Mouse (Mus musculus): ENCODE results near the gene Mrpl50.
A peak's percentile ranks its signal among the peaks of the same experiment; 100 is the strongest.
"Not testable (repeated sequence)": the region's sequence is repeated elsewhere in the genome, so short reads cannot be mapped to it uniquely, and the experiment has no call there.

Gene Mrpl50

DNA sequence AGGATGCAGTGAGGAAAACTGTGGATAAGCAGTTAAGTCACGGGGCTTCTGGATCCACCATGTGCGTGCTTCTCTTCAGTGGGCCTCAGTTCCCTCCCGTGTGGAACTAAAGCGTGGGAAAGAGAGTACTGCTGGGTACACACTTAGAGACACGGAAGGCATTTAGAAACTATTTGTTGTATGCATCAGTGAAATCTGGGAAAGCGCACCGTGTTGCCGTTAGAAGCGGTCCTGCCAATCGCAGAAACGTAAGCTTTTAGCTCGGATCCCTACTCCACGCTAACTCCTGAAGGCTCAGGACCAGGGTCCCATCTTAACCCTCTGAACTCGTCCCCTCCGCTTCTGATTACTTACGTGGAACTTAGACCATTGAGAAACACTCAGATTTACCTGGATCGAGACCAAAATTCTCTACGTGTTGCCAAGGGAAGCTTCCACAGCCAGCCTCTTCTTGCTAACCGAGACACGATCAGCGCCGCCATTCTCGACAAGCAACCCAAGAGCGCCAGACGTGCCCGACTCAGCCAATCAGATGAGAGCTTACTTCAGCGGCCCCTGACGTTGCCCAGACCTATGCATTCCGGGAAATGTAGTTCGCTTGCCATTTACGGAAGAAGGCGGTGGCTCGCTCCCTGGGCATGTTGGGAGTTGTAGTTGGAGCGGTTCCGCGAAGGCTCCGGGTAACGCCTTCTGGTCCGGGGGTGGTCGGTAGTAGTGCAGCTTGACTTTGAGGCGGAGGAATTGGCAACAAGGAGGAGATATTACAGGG lies at the start of gene Mrpl50, which contains the start of gene Zfp189:
Gene Mrpl50 (minus strand): TSS at position 522 of the 769 bp plus-strand sequence.
Gene Zfp189 (plus strand): TSS at position 605 of the 769 bp plus-strand sequence.
- DNase-seq: peak; percentile 96

DNA sequence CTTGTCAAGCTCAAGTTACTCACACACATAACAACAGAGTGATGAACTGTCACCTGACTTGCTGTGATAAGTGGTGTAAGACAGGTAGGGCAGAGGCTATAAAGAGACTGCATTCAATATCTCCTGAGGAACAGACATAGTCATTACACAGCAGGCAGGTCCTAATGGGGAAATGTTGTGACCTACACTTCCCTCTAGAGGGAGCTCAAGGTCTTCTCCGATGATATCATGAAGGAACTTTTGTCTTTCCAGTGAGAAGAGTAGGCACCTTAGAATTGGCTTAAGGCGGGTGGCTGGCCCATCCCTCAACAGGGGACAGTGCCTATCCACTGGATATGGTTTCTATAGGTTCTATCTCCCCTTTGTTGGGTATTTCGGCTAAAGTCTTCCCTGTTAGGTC lies 46.7 kb upstream of the Mrpl50 start:
- peak; percentile 84 for DNase-seq

DNA sequence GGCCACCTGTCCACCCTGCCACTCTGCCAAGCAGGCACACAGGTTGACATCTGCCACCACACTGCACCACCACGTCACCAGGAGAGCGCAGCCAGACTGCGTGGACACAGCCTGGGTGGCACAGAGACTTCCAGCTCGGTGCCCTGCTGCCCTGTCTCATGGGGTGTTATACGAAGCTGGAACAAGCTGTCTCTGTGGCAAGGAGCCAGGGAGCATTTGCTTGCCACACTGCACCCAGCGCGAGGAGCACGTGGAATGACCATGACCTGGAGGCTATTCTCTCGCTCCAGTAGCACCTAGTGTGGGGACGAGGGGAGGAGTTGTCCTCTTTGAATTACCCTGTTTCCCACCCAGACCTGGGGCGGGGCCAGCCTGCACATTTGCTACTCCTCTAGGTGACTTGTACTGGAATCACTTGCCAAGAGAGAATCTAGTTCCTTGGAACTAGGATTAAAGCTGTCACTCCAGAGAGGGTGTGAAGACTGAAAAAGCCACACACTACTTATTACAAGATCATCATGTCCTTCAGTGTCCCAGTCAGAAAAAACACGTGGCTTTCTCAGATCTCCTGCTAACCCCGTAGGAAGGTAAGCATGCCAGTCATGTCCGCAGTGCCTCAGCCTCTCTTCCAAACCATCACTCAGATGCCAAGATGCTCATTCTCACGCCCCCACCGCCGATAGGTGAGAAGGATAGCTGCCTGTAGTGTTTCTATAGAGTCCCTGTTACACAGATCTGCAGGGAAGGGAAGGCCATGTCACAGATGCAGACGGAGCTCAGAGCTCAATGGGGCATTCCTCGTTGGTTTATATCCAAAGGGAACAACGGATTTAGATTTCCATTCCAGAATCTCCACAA lies 39.3 kb upstream of the Mrpl50 start:
- peak; percentile 94 for DNase-seq

DNA sequence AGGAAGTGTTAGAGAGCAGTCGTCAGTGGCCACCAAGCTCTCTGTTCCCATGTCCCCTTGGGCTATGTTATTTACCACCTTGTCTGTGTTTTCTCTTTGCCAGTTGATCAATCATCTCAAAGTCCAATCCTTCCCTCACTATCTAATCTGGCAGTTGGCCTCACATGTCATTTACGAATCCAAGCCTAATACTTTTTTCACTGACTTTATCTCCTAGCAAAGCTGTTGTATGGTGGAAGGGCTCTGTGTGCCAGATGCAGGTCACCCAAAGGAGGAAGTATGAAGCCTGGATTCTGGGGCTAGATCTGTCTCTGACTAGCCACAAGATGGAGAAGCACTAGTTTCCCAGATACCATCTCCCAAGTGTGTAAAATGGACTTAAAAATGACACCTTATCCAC lies 37.3 kb upstream of the Mrpl50 start:
- DNase-seq: no peak

DNA sequence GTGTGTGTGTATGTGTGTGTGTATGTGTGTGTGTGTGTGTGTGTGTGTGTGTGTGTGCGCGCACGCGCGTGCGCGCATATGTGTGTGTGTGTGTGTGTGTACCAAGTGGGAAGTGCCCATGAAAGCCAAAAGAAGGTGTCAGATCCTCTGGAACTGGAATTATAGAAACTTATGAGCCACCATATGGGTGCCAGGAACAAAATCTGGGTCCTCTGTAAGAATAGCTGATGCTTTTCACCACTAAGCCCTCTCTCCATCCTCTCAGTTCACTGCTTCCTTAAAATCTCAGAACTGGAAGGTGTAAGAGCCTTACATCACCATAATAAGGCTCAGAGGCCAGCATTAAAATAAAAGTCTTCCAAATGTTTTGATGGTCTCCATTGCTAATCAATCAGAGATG lies 36.5 kb upstream of the Mrpl50 start:
- DNase-seq: no peak

DNA sequence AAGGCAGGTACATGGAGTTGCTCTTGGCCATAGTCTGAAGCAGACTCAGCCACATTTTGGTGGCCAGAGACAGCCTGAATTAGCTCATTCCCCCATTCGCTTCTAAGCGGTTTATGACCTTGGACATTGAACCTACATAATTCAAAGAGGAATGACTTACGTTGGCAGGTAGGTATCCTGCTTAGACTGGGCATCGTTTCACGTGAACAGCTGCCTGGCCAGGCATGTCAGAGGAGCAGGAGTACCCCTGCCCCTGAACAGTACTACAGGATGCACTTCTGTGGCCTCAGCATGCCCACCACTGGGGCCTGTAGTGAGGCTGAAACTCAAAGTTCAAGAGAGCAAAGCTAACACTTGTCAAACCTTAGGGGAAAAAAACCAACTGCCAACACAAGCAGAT lies 32.5 kb upstream of the Mrpl50 start:
- peak; percentile 78 for DNase-seq

DNA sequence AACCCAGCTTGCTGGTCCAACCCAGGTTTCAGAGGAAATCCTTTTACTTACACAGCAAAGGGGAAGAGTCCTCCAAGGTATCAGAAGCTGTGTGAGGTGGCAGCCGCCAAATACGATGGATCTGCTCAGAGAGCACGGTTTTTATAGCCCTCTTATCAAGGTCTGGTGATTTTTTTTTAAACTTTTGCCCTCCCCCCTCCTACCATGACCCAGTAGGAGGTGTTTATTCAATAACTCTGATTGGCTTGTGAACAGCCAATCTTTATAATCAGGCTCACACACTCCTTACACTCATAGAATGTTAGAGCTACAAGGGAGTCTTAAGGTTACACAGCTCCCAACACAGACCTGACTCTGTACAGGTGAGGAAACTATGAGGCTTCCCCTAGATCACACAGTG lies 28.5 kb upstream of the Mrpl50 start, which contains the start of gene Aldob:
Gene Aldob (minus strand): TSS at position 164 of the 400 bp plus-strand sequence.
- DNase-seq: peak; percentile 81

DNA sequence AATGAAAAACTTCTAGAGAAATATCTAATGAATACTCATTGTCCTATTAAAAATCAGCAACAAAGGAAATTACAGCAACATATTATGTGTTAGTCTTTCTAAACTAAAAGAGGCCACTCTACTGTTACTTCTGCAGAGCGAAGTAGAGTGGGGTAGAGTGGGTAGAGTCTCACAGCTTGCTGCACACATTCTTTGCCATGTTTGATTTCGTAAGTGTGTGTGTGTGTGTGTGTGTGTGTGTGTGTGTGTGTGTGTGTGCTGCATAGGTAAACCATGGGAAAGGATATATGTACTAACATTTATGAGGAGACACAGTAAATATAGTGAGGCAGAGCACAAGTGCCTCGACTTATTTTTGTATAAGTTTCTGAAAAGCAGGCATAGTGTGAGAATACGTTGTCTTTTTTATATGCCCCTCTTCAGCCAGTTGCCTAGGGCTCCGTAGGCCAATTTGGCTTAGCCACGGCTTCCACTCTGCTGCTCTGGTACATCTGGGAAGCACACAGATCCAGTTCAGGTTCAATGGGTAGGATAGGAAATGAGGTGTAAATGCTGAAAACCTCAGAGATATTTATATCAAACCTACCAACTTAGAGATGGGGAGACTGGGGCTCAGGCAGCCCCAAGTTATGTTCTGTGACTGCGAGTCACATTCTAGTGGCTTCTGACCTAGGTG lies 26.8 kb upstream of the Mrpl50 start:
- no peak for DNase-seq

DNA sequence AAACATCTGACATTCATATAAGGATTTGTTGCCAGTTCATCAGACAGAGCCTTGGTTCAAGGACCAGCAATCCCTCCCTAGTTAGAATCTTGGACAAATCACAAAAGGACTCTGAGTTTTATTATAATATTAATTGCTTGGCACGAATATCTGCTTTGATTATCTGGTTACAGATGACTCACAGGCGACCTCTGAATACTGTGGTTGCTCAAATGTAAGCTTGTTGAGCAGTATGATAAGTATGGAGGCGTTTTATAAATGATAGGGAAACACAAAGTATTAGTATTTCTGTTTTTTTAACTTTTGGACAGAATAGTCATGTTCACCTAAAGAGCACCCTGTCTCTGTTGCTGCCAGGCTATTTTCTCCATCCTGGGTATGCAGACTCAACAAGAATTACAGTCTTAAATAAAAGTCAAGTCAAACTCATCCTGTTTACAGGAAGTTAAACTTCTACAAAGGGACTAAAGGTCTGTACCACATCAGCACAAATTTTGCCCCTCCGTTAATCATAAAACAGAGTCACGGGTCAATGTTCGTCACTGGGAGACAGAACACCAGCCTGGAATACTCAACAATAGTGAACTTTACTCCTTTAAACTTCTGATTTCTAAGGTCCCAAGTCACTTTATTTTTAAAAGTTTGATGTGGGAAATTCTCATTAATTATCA lies 26.1 kb upstream of the Mrpl50 start:
- DNase-seq: peak; percentile 73

DNA sequence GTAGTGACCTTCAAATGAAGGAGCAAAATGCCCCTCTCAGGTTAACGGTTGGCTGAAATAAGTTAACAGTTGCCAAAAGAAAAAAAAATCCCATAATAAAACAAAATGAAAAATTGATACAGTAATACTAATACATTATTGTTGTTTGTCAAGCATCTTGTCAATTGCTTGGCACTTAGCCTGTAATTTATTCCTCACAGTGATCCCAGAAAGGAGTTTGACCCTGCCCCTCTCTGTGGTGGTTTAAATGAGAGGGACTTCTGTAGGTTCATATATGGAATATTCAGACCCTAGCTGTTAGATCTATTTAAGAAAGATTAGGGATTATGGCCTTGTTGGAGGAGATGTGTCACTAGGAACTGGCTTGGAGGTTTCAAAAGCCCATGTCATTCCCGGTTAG lies 25.1 kb upstream of the Mrpl50 start:
- no peak for DNase-seq

DNA sequence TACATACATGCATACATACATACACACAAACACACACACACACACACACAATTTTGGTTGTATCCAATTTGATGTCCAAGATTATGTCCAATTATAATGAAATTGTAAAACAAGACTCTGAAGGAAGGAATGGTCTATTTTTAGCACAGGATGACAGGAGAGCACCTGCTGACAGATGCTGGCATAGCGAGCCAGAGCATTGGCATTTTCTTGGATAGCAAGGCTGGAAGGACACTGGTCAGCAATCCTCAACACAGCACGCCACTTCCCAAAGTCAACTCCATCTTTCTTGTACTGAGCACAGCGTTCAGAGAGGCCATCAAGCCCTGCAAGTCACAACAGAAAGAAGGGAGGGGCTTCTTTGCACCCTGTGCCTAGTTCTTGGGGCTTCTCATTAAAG lies 20.1 kb upstream of the Mrpl50 start:
- DNase-seq: no peak

DNA sequence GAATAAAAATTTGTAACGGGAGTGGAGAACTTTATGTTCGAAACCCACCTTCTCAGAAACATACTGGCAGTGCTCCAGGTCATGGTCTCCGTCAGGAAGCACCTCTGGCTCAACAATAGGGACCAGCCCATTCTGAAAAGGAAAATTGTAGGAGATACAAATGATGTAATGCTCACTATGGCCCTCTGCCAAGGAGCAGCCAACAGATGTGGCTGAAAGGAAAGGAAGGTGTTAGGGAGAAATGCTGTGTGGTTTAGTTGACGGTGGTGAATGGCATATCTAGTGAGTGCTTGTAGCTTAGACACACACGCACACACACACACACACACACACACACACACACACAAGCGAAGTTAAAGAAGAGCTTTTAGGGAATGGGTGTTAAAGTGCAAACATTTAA lies 18.8 kb upstream of the Mrpl50 start:
- DNase-seq: peak; percentile 36

DNA sequence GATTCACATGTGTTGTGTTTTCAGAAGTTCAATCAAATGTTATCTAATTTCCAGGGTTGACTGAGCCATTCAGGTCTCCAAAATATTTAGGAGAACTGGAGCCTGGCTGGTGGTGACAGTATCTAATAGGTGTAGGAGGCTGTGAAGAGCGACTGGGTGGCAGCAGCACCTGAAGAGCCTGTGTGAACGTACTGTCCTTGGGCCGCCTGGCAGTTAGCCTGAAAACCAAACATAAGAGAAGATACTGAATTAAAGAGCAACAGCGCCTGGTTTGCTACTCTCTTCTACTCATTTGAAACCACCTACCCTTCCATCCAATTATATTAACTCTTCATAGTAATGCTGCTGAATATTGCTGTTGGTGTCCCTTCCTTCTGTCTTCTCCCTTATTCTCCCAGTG lies 15.8 kb upstream of the Mrpl50 start:
- DNase-seq: no peak

DNA sequence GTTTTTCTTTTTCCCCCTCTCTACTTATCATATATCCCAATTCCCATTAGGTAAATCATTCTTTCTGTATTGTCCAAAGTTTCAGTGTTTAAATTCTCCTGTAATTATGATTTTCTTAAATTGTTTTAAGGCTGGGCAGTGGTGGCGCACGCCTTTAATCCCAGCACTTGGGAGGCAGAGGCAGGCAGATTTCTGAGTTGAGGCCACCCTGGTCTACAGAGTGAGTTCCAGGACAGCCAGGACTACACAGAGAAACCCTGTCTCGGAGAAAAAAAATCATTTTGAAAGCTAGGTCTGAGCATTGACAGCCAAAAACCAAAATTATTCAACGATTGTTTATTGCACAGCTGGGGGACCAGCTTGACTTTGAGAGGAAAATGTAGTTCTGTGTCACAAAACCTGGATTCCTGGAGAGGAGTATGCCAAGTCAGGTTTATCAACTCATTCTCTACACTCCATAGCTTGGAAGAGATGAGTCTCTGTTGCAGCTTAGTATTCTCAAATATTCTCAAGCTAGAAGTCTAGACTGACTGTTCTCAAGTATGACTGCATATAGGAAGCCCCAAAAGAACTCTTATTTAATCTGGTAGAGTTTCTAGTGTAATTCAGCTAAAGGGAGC lies 14.9 kb upstream of the Mrpl50 start:
- no peak for DNase-seq

DNA sequence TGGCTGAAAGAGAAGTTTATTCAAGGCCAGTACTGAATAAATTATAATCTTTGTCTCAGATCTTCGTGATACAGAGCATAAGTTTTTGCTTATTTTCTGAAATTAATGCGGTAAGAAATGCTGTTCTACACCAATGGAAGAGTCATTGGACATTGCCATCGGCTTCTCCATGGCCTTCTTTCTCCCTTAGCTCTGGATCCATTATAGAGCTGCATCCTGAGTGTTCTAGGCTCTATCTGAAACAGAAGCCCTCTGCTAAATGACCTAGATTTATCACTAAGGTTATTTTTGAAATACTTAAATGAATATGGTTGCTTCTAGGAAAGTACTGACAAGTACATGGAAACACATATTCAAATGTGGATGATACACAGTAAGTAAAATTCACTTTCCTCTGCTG lies 14.1 kb upstream of the Mrpl50 start:
- no peak for DNase-seq

DNA sequence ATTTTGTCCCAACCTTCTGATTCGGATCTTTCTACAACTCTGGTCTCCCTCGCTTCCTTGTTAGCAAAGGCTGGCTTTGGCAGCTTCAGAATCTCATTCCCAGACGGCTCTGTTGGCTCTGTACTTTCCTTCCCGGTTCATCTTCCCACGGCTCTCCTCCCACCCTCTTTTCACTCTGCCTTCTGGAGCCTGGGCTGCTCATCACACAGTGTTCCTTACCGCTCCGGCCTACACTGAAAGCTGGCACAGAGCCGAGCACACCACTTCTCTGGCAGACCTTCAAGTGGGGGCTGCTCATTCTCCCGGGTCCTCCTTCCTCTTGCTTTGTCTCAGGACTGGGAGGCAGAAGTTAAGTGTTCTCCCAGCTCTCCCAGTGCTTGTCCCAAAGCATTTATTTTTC lies 1.7 kb upstream of the Mrpl50 start:
- no peak for DNase-seq

DNA sequence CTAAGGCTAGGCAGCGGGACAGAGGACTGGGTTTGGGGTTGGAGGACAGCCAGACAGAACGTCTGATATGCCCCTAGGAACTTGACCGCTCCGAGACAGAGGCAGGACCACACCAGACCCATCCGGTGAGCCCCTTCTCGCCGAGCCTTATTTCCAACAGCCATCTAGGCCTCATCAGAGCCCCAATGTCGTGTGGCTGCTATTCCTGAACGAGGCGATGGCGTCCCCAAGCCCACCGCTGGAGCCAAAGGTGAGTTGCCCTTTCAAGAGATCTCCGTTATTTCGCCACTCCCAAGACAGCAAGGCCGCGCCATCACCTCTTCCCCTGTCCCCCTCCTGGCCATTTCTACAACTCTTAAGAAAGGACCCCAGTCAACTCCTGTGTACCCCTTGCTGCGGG lies 453 bp upstream of the Mrpl50 start:
- DNase-seq: no peak

DNA sequence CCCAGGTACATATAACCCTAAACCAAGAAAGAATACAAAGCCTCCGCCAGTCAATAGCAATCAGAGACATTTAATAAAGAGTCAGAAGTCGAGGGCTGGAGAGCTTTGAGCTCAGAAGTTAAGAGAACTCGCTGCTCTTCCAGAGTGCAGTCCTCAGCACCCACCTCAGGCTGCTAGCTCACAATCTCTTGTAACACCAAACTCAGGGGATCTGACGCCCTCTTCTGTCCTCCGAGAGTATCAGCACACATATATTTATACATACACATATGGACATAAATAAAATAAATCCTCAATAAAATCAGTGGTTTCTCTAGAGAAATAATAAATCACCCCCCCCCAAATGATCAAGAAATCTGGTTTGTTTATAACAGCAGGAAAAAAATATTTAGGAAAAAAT lies 1.4 kb downstream of the Mrpl50 start:
- no peak for DNase-seq

DNA sequence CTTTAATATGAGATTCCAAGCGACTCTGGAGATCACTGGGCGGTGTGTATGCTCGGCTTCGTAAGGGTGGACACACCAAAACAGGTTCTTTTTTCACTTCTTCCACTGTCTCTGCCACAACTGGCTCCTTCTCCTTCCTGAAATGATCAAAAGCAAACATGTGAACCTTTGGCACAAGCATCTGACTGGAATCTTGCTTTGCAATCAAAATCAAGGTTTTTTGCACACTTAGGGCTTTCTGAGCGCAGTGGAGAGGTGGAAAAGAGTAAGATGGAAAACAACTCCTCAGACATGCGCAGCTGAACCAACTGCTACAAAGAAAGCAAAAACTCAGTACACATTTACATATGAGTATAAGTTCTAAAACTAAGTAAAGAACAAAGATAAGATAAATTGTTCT lies 6.5 kb downstream of the Mrpl50 start:
- DNase-seq: no peak

DNA sequence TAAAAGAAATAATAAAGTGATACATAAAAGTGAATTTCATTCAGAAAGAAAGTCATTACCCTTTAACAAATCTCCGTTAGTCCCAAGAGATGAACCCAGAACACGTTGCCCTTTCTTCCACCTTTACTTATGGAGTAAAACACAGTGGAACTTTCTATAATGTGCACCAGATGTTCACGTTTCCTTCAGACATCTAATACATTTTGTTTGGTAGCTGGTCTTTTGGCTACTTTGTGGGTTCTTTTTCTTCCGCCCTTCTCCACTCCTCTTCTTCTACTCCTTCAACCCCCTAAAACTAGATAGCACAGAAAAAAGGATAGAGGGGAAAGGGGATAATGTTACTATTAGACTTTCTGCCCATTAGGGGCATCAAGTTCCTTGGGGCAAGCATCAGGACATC lies 8.3 kb downstream of the Mrpl50 start:
- DNase-seq: no peak

DNA sequence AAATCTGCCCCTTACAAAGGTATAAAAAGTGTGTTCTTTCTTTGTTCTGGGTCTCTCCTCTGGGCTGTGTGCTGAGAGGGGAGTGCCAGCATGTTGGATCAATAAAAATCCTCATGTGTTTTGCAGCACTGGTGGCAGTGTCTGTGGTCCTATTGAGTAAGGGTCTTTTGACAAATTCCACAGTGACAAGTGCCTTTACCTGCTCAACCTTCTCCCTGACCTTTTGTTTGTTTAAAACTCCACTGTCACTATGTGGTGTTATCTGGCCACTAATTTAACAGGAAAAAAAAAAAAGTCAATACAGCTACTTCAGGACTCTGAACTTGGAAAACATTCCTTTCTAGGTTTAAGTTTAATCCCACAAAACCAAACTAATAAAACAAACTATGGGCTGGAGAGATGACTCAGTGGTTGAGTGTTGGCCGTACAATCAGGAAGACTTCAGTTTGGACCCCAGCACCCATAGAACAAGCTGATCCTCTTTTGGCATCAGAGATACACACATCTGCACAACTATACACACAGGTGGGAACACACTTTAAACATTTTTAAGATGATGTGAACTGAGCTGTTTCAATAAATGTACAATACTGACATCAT lies 10.6 kb downstream of the Mrpl50 start:
- not testable (repeated sequence) for DNase-seq

DNA sequence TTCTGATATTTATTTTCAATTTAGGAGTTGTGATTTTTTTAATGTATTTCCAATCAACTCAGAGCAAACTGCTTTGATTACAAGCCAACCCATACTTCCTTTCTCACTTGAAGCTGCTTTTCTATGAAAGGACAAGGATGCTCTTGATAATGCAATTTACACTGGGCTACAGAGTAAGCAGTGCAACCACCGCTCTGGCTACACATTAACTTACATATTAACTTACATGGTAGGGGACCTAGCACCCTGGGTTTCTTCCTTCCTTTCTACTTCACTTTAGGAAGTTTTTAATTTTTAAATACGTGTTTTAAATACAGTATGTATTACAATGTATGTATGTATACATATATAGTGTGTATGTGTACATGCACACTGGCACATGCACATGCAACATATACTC lies 11.7 kb downstream of the Mrpl50 start:
- DNase-seq: peak; percentile 35

Measured in kidney, postnatal 14 days (tissue).